Mouse (Mus musculus) gastrocnemius, postnatal 10 days (tissue): ENCODE results near the gene Xbp1. TPM values are rescaled to one million over a fixed set of nuclear protein-coding genes. Genes with fewer than 3 reads are reported as not detected.
"Not testable (repeated sequence)": the region's sequence is repeated elsewhere in the genome, so short reads cannot be mapped to it uniquely, and the experiment has no call there.

ENCODE experiments used
- DNase-seq: peaks from one replicate; pipeline ENCODE4 v3.0.0; 2021; ENCODE audit warnings: mixed read lengths
- total RNA-seq, 2 experiments: library from RNA; stranded (reverse); gene quantifications; 2 replicates each; pipeline ENCODE4 v1.2.3; 2021

Gene Xbp1
- total RNA-seq, 2 experiments from 2014 or later: 44.6 to 57.0 TPM

DNA sequence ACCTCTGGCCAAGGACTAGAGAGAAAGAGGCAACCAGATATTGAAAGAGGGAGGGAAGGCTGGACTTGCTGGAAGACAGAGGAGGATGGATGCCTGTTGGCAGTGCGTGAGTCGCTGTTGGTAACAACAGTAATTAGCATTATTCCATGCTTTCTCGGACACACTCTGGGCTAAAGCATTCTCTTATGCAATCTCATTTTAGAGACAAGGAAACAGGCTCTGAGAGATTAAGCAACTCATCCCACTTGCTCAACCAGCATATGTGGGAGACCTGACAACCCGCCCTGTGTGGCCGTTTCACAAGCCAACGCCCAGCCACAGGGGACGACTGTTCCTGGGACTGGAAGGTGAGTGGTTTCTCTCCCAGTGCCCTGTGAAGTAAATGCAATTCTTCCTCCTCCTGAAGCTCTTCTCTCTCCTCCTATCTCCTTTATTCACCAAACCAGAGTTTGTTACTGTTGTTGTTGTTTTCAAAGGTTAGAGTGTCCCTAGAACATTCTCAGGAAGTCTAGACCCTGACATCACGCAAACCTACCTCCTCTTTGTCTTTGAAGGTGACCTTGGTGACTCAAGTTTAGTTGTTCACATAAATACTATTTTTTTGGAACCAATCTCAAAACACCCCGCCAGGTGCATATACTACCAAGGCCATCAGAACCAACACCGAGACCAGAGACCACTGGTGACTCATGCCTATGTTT, 18.0 kb upstream of the Xbp1 start:
- no peak for DNase-seq

DNA sequence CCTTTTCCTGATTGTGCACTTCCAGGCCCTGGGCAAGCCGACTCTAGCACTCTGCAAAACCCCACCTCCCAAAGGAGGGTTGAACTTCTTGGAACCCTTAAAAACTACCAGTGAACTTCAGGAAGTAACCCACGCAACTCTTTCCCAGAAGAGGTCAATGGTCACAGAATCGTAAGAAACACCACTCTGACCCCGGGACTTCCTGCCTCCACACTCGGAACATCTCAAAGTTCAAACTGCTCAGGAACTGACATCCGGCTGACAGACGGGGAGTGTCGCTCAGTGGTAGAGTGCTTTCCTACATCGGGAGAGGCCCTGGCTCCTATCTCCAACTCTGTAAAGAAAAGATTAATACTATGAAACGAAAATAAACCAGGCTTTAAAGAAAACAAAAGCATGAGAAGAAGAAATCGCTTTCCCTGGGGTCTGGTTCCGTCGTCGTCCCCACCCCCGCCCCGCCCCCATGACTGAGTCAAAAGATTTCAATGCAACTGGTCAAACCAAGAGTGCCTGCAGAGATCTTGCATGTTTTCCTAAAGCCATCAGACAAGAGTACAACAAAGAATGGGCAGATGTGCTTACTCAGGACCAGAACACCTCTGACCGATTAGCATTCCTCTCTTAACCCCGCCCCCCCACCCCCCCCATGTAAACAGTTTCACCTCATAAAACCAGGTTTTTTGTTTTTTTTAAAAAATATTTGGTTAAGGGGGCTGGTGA, 14.4 kb upstream of the Xbp1 start:
- DNase-seq: no peak

DNA sequence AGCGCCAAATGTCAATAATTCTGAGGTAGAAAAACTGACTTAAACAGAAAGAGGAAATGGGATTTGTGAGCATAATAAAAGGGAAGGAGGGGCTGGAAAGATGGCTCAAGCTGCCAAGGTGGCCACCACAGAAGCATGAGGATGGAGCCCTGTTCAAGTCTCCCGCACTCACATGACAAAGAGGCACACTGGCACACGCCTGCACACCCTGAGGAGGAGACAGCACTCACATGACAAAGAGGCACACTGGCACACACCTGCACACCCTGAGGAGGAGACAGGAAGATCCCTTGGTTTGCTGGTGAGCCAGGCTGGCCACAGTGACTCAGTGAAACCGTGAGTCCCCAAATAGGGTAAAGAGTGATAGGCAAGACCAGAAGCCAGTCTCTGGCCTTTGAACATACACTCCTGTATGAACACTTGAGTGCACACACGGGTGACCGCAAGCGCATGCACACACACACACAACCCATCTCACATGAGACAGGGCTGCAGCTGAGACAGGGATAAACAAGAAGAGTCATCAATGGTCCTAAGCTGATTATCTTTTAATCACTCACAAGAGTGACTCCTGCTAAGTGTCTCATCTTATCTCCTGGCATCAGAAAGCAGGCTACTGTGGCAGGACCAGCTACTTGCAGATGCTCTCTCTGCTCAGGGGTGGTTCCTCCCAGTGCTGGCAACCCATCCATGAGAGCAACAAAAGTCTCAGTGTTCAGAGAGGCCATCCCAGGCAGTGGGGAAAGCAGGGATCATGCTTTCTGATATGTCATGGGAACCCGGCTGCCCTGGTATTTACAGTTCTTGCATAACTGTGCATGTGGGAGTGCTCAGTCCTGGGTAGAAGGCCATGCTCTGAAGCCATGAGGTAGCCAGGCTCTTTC, 11.0 kb upstream of the Xbp1 start:
- DNase-seq: no peak

DNA sequence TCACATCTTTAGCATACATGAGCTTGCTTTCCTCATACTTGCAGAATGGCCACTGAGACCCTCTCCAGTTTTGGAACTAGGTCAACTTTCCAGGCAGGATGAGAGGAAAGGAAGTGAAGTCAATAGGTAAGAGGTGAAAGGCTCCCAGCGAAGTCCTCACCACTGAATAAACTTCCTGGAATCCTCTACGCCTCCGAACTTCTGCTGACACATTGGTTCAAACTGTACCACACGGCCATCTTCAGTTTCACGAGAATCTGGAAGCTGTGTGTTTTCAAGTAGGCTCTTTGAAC, 10.4 kb upstream of the Xbp1 start:
- no peak for DNase-seq

DNA sequence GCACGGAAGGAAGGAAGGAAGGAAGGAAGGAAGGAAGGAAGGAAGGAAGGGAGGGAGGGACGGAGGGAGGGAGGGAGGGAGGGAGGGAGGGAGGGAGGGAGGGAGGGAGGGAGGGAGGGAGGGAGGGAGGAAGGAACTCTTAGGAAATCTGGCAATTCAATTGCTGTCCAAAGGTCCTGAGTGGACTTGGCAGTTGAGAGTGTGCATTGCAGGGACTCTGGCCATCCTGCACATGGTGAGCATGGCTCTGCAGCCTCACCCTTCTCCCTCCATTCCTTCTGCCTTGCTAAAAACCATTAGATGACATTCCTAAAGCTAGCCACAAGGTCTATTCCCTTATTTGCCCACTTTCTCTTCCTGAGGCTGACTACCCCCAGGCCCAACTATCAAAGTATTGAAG, 9.8 kb upstream of the Xbp1 start:
- not testable (repeated sequence) for DNase-seq

DNA sequence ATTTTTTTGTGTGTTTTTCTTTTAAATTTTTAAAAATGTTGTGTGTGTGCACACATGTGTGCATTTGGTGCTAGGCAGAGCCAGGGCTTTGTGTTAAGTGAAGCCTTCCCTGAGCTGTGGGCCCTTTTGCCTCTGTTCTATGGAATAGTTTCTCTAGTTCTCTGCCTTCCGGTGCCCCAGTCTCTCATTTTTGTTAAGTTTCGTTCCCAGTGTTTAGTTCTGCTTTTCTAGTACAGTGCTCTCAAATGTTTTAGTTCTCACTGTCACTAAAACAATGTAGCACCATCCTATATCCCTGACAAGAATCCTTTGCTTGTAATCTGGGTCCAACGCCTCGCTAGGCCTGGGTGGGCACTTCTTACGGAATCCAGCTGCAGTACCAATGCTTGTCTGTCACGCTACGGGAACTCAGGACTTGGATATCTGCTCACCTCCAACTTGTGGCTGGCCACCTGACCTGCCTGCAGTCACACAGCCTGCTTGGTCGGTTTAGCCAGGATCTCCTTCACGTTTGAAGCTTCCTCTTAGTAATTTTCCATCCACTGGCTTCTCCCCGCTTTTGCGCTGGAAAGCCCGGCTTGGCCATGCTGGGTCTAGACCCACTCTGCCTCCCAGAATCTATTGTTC, 8.2 kb upstream of the Xbp1 start:
- no peak for DNase-seq

DNA sequence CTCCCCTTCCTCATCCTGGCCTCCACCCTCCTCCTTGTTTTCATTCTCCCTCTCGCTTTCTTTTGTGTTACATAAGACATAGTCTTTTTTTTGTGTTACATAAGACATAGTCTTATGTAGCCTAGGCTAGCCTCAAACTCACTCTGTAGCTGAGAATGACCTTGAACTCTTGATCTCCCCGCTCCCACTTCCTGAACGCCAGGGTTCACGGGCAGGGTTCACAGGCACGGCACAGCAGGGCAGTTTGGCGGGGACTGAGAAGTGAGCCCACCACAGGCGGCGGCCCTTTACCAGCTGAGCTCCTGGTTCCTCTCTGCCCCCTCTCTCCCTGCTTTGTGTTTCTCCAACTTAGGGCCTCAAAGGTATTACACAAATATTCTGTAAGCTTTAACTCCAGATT, 7.5 kb upstream of the Xbp1 start:
- no peak for DNase-seq

DNA sequence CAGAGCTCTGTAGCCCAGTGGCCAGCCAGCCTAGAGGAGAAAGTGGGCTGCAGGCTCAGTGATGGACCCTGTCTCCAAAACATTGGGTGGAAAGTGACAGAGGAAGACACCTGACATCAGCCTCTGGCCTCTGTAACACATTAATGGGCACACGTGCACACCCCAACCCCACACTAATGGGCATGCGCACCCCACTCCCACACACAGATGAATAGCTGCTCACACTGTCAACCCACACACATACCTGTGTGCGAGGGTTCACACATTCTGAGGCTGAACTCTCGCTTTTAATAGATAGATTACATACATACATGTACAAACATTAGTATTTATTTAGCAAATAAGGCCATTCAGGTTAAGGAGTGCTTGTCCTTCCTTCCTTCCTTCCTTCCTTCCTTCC, 6.4 kb upstream of the Xbp1 start:
- no peak for DNase-seq

DNA sequence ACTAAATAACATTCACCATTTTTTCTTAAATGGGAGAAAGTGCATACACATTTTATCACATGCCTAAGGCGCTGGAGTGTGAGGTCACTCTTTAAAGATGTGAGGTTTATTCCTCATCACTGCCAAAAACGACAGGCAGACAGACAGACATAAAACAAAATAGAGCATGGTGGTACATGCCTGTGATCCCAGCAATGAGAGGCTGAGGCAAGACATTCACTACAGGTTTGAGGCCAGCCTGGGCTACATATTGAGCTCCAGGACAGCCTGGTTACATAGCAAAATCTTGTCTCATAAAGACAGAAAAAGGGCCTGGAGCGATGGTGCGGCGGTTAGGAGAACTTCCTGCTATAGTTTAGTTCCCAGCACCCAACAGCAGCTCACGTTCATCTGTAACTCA, 5.3 kb upstream of the Xbp1 start:
- DNase-seq: no peak

DNA sequence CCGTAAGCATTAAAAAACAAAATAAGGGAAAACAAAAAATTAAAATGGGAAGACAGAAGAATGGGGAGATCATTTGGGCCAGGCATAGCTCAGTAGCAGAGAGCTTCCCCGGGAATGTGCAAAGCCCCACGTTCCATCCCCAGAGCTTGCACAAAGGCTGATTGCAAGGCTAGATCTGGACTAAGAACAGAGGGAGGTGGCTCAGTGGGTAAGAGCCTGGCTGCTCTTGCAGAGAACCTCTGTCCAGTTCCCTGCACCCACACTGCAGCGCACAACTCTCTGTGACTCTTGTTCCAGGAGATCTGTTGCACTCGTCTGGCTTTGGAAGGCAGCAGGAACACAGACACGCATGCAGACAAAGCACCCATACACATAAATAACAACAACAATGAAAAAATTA, 4.8 kb upstream of the Xbp1 start:
- no peak for DNase-seq

DNA sequence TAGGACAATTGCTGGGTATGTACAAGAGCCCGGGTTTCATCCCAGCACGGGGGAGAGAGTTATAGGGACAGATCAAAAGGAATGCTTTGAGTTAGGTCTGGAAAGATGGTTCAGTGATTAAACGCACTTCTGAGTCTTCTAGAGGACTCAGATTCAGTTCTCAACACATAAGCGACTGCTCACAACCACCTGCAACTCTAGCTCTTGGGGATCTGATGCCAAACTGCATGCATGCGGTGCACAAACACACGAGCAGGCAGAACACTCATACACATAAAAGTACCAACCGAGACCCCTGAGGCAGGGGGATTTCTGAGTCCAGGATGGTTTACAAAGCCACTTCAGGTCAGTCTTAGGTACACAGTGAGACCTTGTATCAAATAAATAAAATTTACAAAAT, 4.3 kb upstream of the Xbp1 start:
- DNase-seq: no peak

DNA sequence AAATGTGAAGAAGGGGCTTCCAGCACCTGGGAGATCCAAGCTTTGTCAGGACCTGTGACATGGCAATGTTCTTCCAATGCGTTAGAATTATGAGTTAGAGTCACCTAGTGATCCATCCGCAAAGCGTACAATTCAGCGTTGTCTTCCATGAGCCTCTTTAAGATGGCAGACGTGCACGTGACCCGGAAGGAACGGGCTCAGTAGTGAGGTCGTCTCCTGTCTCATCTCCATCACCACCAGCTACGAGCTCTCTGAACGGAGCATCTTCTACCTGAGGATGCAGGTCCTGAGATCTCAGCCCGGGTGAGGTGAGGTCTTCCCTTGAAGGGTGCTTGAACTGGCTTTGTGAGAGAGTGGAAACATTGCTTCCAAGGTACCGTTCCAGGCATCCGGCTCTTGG, 3.8 kb upstream of the Xbp1 start:
- DNase-seq: no peak

DNA sequence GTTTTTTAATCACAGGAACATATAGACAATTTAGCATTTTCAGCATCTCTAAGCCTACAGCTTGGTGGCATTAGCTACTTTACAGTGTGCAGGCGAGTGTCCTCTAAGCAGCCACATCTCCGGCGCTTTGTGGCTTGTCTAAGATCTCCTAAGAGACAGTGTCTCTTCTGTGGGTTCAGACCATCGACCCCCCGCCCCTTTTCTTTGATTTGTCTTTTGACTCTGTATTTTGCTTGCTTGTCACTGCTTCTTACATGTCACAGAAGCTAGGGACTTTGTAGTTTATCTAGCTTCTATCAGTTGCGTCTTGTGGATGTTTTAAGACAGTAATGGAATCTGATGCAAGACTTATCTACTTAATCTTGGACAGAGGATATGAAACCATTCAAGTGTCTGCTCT, 3.1 kb upstream of the Xbp1 start:
- DNase-seq: no peak

DNA sequence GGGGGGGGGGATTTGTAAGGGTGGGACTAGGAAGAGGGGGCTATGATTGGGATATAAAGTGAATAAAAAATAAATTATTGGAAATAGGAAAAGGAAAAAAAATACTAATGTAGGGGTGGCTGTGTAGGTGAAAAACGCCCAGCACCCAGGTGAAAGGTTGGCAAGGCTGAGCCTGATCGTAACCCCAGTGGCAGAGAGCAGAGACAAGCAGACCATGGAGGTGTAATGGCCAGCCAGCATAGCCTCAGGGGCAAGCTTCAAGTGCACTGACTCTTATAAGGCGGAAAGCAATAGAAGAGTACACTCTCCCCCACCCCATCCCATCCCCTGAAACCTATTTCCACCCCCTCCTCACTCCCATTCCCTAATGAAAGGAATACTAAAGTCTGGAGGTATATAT, 778 bp upstream of the Xbp1 start:
- DNase-seq: no peak

DNA sequence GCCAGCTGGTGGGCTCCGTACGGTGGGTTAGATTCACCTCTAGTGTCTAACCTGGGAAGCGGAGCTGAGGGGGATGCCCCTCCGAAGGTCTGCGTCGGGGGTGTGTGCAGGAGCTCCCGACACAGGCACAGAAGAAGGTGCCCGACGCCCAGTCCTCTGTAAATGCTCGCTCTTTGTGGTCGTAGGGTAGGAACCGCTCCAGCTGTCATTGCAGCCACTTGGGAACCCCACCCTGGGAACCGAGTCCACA, 732 bp downstream of the Xbp1 start:
- DNase-seq: peak; percentile 59

DNA sequence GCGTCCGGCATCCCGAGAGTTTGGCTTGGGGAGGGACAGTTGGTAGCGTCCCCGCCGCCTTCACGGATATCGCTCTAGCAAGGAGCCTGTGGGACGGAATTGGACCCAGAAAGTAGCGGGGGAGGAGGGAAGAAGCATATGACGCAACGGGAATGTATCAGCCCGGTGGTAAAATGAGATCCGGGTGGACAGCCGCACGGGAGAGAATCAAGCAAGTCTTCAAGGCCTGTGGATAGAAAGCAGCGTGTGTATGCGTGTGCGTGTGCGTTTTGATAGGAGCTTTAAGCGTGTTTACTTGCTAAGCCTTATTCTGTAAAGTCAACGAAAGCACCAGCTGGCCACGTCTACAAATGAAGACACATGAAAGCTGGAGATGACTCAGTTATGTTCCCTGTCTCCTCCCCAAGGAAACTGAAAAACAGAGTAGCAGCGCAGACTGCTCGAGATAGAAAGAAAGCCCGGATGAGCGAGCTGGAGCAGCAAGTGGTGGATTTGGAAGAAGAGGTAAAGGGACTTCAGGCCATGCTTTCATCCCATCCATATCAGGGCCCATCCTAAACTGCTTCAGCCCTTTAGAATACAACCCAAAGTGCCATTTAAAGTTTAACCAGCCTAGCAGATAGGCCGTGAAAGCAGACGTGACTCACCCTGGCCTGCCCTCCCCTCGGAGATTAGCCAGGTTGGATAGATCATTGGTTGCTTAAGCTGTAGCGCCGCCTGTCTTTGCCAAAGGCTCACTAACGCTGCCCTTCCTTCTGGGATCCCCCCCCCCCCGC, 1.2 kb downstream of the Xbp1 start:
- DNase-seq: peak; percentile 46

DNA sequence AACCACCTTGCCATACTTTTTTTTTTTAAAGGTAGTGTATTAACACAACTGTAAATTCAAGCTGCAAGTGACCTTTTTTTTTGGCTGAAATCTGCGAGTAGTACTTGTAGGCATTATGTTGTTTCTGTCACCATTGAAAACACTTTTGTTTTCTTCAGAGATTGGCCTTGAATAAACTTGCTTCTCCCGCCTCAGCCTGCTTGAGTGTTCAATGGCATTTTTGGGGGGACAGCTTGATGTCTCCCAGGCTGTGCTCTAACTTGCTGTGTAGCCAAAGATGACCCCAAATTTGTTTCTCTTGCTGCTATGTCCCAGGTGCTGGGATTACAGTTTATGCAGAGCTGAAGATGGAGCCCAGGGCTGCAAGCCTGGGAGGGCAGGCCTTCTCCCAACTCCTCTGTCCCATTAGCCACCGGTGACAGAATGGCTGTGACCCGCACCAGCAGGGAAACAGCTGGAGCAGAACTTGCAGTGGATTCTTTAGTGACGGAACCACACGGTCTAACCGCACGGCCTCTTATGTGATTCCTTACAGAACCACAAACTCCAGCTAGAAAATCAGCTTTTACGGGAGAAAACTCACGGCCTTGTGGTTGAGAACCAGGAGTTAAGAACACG, 2.4 kb downstream of the Xbp1 start:
- DNase-seq: no peak

DNA sequence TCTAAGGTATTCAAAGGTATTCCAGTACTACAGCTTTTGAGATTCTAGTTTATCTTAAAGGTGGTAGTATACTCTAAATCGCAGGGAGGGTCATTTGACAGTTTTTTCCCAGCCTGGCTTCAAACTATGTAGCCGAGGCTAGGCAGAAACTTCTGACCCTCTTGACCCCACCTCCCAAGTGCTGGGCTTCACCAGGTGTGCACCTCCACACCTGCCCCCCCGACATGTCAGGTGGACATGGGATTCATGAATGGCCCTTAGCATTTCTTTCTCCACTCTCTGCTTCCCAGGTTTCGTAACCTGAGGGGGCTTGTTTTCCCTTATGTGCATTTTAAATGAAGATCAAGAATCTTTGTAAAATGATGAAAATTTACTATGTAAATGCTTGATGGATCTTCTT, 5.0 kb downstream of the Xbp1 start:
- DNase-seq: no peak

DNA sequence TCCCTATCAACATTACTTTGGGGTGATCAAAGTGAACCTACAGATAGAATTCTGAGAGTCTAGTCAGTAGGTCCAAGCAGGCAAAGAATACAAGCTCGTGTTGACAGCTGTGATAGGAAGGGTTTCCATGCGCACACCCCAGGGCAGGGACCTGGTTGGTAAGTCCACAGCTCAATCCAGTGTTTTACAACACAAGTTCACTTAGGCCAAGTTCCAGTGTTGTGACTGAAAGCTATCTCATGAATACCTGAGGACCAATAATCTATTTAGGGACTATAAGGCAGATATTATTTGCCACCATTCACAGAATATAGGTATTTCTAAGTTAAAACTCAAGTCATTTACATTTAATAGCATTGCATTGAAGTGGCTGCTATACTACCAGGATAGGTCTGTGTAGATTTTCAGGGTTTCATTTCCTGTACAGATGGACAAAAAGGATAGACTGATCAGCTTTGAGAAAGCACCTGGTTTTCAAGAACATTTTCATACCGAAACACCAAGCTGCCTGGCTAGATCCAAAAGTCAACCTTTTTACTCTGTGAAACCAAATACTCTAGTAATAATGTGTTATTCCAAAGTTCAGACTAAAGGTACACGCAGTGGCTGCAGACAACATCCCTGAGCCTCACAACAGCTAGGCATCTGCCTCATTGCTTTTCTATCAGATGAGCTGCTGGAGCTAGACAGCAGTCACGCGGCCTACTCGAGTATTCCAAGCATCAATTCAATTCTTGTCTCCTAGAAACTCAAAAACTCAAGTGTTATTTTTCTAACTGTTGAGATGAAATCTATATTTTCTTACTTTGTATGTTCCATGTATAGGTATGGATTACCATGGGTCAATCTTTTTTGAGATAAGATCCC, 6.3 kb downstream of the Xbp1 start:
- no peak for DNase-seq

DNA sequence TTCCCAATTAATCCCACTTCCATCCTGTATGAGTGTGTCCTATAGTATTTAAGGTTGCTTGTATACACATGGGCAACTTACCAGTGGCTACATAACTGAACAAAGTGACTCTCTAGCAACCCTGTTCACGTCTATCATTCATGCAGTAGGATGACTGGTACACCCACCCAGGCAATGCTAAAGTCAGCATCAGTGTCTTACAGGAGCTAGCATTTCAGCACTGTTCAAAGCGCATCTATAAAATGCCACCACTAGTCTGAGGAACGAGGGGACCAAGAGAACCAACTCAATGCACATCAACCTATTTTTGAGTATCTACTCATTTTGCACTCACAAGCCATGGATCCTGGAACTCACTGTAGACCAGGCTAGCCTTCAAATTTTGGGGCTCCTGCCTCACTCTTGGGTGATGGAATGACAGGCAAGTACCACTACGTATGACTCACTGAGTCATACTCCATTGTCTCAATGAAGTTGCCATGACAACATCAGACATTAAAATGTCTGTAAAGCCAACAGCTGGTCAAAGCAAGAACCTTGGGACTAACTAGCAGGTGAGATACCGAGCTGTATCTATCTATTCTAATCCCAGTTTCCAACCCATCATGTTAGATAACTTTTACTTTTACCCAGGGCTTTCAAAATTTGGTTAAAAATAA, 7.5 kb downstream of the Xbp1 start:
- DNase-seq: no peak

DNA sequence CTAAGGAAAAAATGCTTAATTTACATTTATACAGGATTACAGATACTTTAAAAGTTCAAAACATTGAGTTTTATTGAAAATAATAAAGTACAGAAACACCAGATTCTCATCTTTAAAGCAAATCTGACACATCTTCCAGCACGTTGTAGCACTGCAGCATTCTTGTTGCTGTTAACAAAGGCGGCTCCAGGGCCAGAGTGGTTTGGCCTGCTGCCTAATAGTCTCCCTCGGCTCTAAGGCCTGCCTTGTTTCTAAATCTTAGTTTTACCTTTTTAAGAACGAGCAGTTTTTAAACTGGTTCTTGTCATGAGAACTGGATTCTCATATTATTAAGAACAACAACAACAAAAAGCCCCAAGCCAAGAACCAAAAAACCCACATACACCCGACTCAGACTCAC, 8.4 kb downstream of the Xbp1 start:
- DNase-seq: no peak
